Mouse (Mus musculus): ENCODE measurements around the gene Rhag. TPM values are rescaled to one million over a fixed set of nuclear protein-coding genes. Genes with fewer than 3 reads are reported as not detected.

Rhag gene
- polyA plus RNA-seq, 1 experiment from 2014 or later, result 2.9 TPM

GRCm38 (mm10) chr17:40877741-40878140 lies 66.8 kb downstream of the Rhag start:
- Histone ChIP-seq H3K9ac (replicated peaks) (no peak overlapping the region), H3K9me3 (no peaks in the 10 kb centered on the region), H3K27me3 (no peaks in the 10 kb centered on the region), H3K4me2 (no peak overlapping the region), H3K4me3 (replicated peaks) (no peak overlapping the region), H3K4me1 (replicated peaks) (no peaks in the 10 kb centered on the region), H3K27ac (no peak overlapping the region), H3K36me3 (no peaks in the 10 kb centered on the region)
- WGBS, result 45% methylated on average over 3 of the region's 3 CpGs
- no peak for ATAC-seq (ENCODE audit: insufficient number of reproducible peaks, insufficient read depth, low FRiP score, low TSS enrichment, low read depth)

DNA sequence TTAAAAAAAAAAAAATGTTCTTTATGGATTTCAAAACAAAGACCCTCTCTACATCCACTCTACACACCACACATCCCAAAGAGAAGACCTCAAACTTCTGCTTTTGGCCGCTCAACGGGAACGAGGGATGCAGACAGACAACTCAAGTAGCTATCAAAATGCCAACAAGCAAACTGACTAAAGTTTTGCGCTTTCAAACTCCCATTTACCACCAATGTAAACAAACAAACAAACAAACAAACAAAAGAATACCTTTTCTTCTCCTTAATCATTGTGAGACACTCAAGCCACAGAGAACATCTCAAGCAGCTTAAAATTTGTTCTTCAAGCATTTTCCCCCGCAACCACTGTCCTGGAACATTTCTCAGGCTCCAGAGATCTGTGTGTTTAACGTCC lies 68.6 kb downstream of the Rhag start:
- Histone ChIP-seq H3K9me3 (no peaks in the 10 kb centered on the region), H3K36me3 (no peaks in the 10 kb centered on the region), H3K4me3 (replicated peaks) (peak overlapping the region; percentile 59), H3K27ac (no peak overlapping the region), H3K27me3 (no peaks in the 10 kb centered on the region), H3K9ac (replicated peaks) (peak overlapping the region; percentile 66), H3K4me2 (peak overlapping the region; percentile 87), H3K4me1 (replicated peaks) (no peaks in the 10 kb centered on the region)
- no peak for ATAC-seq (ENCODE audit: insufficient number of reproducible peaks, insufficient read depth, low FRiP score, low TSS enrichment, low read depth)
- WGBS, result 9% methylated on average over 6 of the region's 6 CpGs

- Histone ChIP-seq H3K36me3 (no peaks in the 10 kb centered on the region), H3K4me2 (peak within 1 kb of the TSS; percentile 87), H3K27me3 (no peaks in the 10 kb centered on the region), H3K9ac (replicated peaks) (peak within 1 kb of the TSS; percentile 66), H3K4me3 (replicated peaks) (peak within 1 kb of the TSS; percentile 59), H3K4me1 (replicated peaks) (no peaks in the 10 kb centered on the region), H3K9me3 (no peaks in the 10 kb centered on the region), H3K27ac (no peak within 1 kb of the TSS)
- under 1% methylated on average over 40 of the region's 40 CpGs for WGBS
- peak; percentile 72 for ATAC-seq (ENCODE audit: insufficient number of reproducible peaks, insufficient read depth, low FRiP score, low TSS enrichment, low read depth)
Measured at GRCm38 (mm10) chr17:40879924-40880691, 69.2 kb downstream of the Rhag start, which contains the start of gene 9130008F23Rik. Gene 9130008F23Rik, minus strand, starts transcription at chr17:40880559.

GRCm38 (mm10) chr17:40882172-40882571 lies 71.2 kb downstream of the Rhag start:
- WGBS, result 90% methylated on average over 6 of the region's 6 CpGs
- Histone ChIP-seq H3K9ac (replicated peaks) (no peak overlapping the region), H3K27ac (no peak overlapping the region), H3K4me1 (replicated peaks) (no peaks in the 10 kb centered on the region), H3K9me3 (no peaks in the 10 kb centered on the region), H3K4me3 (replicated peaks) (no peak overlapping the region), H3K4me2 (no peak overlapping the region), H3K27me3 (no peaks in the 10 kb centered on the region), H3K36me3 (no peaks in the 10 kb centered on the region)
- ATAC-seq (ENCODE audit: insufficient number of reproducible peaks, insufficient read depth, low FRiP score, low TSS enrichment, low read depth), result no peak

DNA sequence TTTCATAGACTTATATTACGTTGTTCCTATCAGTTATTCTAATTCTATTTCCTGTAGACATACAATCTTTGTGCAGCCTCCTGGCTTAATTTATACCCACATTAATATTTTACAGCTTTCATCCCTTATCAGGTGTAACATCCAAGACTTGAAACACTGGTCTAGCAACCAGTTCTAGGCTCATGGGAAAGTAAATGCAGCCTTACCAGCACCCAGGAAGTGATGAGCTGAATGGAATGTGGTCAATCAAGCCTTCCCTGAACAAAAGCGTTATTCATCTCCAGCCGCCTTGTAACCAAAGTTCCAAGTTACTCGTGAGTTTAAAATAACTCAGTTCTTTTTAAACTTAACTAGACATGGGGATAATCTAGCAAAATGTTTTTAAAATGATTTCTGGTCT lies 74.2 kb downstream of the Rhag start:
- H3K36me3 ChIP-seq, result no peaks in the 10 kb centered on the region
- no peaks in the 10 kb centered on the region for H3K27me3 ChIP-seq
- no peak overlapping the region for H3K4me2 ChIP-seq
- H3K9ac ChIP-seq (replicated peaks), result no peak overlapping the region
- ATAC-seq (ENCODE audit: insufficient number of reproducible peaks, insufficient read depth, low FRiP score, low TSS enrichment, low read depth), result no peak
- H3K4me1 ChIP-seq (replicated peaks), result no peaks in the 10 kb centered on the region
- H3K9me3 ChIP-seq, result no peaks in the 10 kb centered on the region
- 81% methylated on average over 4 of the region's 4 CpGs for WGBS
- H3K27ac ChIP-seq, result no peak overlapping the region
- no peak overlapping the region for H3K4me3 ChIP-seq (replicated peaks)

DNA sequence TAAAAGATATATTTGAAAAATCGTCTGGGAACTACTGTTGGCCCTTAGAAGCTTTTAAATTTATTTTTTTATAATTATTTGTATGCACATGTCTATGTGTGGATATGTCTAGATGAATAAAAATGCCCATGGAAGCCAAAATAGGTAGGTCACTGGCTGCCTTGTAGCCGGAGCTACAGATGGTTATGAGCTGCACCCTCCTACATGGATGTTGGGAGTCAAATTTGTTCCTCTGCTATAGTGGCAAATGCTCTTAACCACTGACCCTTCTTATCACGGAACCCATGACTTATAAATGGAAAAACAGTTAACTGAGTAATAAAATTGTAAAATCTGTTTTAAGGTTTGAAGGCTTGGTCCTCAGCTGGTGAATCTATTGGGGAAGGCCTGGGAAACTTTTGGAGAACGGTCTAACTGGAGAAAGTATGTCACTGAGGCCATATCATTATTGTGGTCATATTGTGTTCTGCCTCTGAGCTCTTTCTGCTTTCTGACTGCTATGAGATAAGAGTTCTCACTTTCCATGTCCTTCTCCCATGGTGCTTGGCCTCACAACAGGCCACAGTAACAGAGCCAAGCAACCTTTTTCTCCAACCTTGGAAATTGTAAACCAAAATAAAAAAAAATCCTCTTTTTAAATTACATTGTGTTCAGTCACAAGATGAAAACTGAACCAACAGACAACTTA lies 77.1 kb downstream of the Rhag start:
- H3K27me3 ChIP-seq, result no peaks in the 10 kb centered on the region
- no peaks in the 10 kb centered on the region for H3K9me3 ChIP-seq
- no peak overlapping the region for H3K27ac ChIP-seq
- WGBS, result 78% methylated on average over 4 of the region's 4 CpGs
- H3K4me3 ChIP-seq (replicated peaks), result no peak overlapping the region
- H3K4me1 ChIP-seq (replicated peaks), result no peaks in the 10 kb centered on the region
- no peak overlapping the region for H3K9ac ChIP-seq (replicated peaks)
- no peak overlapping the region for H3K4me2 ChIP-seq
- ATAC-seq (ENCODE audit: insufficient number of reproducible peaks, insufficient read depth, low FRiP score, low TSS enrichment, low read depth), result no peak
- H3K36me3 ChIP-seq, result no peaks in the 10 kb centered on the region

Other genes starting within 250 kb of the Rhag start
- gene Esp6, start 249.6 kb upstream of the Rhag start, polyA plus RNA-seq (2016; fragmentation: Nextera tagmentation; extraction: Ambion mirVana), result not detected in 2 replicates
- gene Esp4, start 212.5 kb upstream of the Rhag start, polyA plus RNA-seq (2016; fragmentation: Nextera tagmentation; extraction: Ambion mirVana), result not detected in 2 replicates
- not detected in 2 replicates for gene Esp3, start 179.1 kb upstream of the Rhag start, polyA plus RNA-seq (2016; fragmentation: Nextera tagmentation; extraction: Ambion mirVana)
- not detected in 2 replicates for gene Esp1, start 84.0 kb upstream of the Rhag start, polyA plus RNA-seq (2016; fragmentation: Nextera tagmentation; extraction: Ambion mirVana)
- gene Crisp2, start 4.1 kb upstream of the Rhag start, polyA plus RNA-seq (2016; fragmentation: Nextera tagmentation; extraction: Ambion mirVana), result not detected in 2 replicates
- 1.1 and 1.5 TPM in 2 replicates for gene 9130008F23Rik, start 69.4 kb downstream of the Rhag start, polyA plus RNA-seq (2016; fragmentation: Nextera tagmentation; extraction: Ambion mirVana)
- gene Glyatl3, start 103.2 kb downstream of the Rhag start, polyA plus RNA-seq (2016; fragmentation: Nextera tagmentation; extraction: Ambion mirVana), result not detected in 2 replicates
- gene Mut, start 123.6 kb downstream of the Rhag start, polyA plus RNA-seq (2016; fragmentation: Nextera tagmentation; extraction: Ambion mirVana), result 35.8 and 37.1 TPM in 2 replicates
- 32.1 and 33.7 TPM in 2 replicates for gene Cenpq, start 123.9 kb downstream of the Rhag start, polyA plus RNA-seq (2016; fragmentation: Nextera tagmentation; extraction: Ambion mirVana)

Data from limb, embryonic 12.5 days (tissue).